Mouse (Mus musculus): ENCODE data around the gene Rpl10.
A peak's percentile ranks its signal among the peaks of the same experiment; 100 is the strongest.

DNA sequence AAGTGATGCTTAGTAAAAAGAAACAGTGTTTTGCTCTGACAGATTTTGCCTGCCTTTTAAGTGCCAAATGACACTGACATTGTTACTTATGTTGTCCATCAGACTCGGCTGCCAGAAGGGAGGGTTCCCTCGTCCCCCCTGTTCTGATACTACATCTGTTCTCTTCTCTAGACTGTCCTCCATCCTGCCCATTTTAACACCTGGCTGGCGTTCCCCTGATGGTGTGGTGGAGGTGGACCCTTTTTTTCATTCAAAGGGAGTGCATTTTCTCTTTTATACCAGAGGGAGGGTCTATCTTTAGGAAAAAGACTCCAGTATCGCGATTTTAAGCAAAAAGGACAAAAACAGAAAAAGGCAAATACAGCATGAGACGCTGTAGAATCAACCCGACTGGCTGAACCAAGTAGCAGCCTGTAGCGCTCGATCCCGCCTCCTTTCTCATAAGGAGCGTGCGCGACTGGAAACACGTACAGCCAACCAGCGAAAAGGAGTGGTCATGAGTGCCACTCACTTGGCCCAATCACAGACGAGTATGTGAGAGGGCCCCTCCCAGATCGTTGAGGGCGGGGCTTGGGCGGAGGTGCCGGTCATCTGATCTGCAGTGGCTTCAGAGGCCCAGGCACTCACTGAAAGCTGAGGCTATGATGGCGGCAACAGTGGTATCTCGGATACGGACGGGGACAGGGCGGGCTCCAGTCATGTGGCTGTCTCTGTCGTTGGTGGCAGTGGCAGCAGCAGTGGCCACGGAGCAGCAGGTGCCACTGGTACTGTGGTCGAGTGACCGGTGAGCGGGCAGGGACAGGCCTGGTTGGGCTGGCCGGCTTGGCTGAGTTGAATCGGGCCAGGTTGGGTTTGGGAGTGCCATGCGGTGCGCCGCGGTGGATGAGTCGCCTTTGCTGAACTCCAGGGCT, 26.2 kb downstream of the Rpl10 start, which contains the start of gene Atp6ap1:
- TF ChIP-seq CTCF (conservative IDR thresholded peaks at IDR 0.05 in 1 of 2, IDR thresholded peaks at IDR 0.05 in 1 of 2; ENCODE audit: low read depth in 2 of 2, low read length in 2 of 2) (no peak), POLR2A (IDR thresholded peaks at IDR 0.05; ENCODE audit: low read depth, low read length) (peak; percentile 80), ETS1 (conservative IDR thresholded peaks at IDR 0.05; ENCODE audit: low read depth, low read length) (no peak), USF1 (IDR thresholded peaks at IDR 0.05; ENCODE audit: low read depth, low read length) (peak; percentile 53), MAX (IDR thresholded peaks at IDR 0.05; ENCODE audit: low read length) (no peak), ZKSCAN1 (IDR thresholded peaks at IDR 0.05; ENCODE audit: borderline replicate concordance, low read depth, low read length) (no peak), TCF12 (IDR thresholded peaks at IDR 0.05; ENCODE audit: low read depth, low read length) (peak; percentile 64), HCFC1 (IDR thresholded peaks at IDR 0.05; ENCODE audit: low read depth, low read length) (peak; percentile 52; the same call in 1 of the 2 replicates), MAFK (IDR thresholded peaks at IDR 0.05; ENCODE audit: insufficient replicate concordance, low read length) (no peak)

Measured in CH12.LX (cell line).